Comparison of ENCODE assay signal across 25 mouse cellular contexts in the genomic region with DNA sequence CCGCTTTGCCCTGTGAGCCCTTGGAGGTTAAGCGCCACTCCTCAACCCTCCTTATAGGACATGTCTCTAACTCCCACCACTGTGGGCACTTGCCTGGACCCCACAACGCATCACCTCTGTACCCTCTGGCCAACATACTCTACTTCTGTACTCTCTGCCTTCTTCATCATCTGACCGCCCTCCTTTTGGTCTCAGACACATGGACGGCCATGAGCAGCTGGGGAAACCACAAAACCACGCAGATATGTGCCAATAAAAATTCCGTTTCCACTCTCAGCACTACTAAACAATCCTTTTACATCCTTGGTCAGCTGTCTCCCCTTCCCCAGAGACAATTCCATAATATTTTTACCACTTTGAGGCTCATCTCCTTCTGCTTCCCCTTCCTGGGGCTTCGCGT.
A peak's percentile ranks its signal among the peaks of the same experiment; 100 is the strongest.
DNase-seq lines count a peak whose midpoint lies in the region; ATAC-seq and TF ChIP-seq lines count a peak whose summit lies in the region.
"Had no signal": no experiment of that assay in that cellular context is flagged by ENCODE, and none has a peak within 500 bp of the region (broad histone marks: within the 10 kb centered on the region; RNA-seq: fewer than 3 reads in every experiment).

No protein-coding gene starts in this region.

- H3K4me2 ChIP-seq in hindbrain, embryonic 11.5 days (replicated peaks; ENCODE audit: low read depth, low read length): no peak overlapping the region
- no peak overlapping the region for H3K4me2 ChIP-seq in hindbrain, postnatal 0 days (ENCODE audit: low read depth, low read length)
- H3K4me2 ChIP-seq in midbrain, embryonic 11.5 days: no peak overlapping the region
- peak overlapping the region; percentile 96 for H3K4me2 ChIP-seq in myocyte (ENCODE audit: low read depth)
- H3K4me2 ChIP-seq: intestine, embryonic 15.5 days; liver, embryonic 11.5 days; lung, embryonic 15.5 days; stomach, embryonic 15.5 days had no signal

- H3K79me3 ChIP-seq in C2C12 (ENCODE audit: low read depth): no peaks in the 10 kb centered on the region

- H3K79me2 ChIP-seq in C2C12 (ENCODE audit: control insufficient read depth, insufficient read depth) (no peaks in the 10 kb centered on the region), myocyte (ENCODE audit: control insufficient read depth, insufficient read depth) (no peaks in the 10 kb centered on the region)

- no peaks in the 10 kb centered on the region for H3K9me3 ChIP-seq in hindbrain, embryonic 11.5 days (ENCODE audit: control insufficient read depth, low read length)
- no peaks in the 10 kb centered on the region for H3K9me3 ChIP-seq in hindbrain, postnatal 0 days (ENCODE audit: low read length)
- H3K9me3 ChIP-seq in midbrain, embryonic 10.5 days (replicated peaks): no peaks in the 10 kb centered on the region
- H3K9me3 ChIP-seq in midbrain, embryonic 11.5 days (ENCODE audit: control insufficient read depth, low read length): no peaks in the 10 kb centered on the region
- H3K9me3 ChIP-seq: forebrain, embryonic 13.5 days; hindbrain, embryonic 15.5 days; intestine, embryonic 15.5 days; limb, embryonic 12.5 days; lung, embryonic 15.5 days; midbrain, embryonic 15.5 days; stomach, embryonic 15.5 days had no signal

- no peak overlapping the region for H3K9ac ChIP-seq in hindbrain, embryonic 11.5 days (ENCODE audit: low read depth, low read length)
- no peak overlapping the region for H3K9ac ChIP-seq in hindbrain, postnatal 0 days (replicated peaks; ENCODE audit: low read length)
- no peak overlapping the region for H3K9ac ChIP-seq in midbrain, embryonic 11.5 days (ENCODE audit: low read length)
- H3K9ac ChIP-seq: forebrain, embryonic 13.5 days; hindbrain, embryonic 15.5 days; intestine, embryonic 15.5 days; limb, embryonic 12.5 days; lung, embryonic 15.5 days; midbrain, embryonic 15.5 days; stomach, embryonic 15.5 days had no signal

- WGBS in hindbrain, embryonic 11.5 days: 93% methylated on average over 9 of the region's 9 CpGs
- WGBS in hindbrain, postnatal 0 days: 88% methylated on average over 9 of the region's 9 CpGs
- 93% methylated on average over 9 of the region's 9 CpGs for WGBS in midbrain, embryonic 10.5 days
- 94% methylated on average over 9 of the region's 9 CpGs for WGBS in midbrain, embryonic 11.5 days

- no peak overlapping the region for H3K4me3 ChIP-seq in hindbrain, embryonic 11.5 days (ENCODE audit: low read depth, low read length)
- H3K4me3 ChIP-seq in hindbrain, postnatal 0 days (ENCODE audit: low read length): no peak overlapping the region
- no peak overlapping the region for H3K4me3 ChIP-seq in midbrain, embryonic 10.5 days
- no peak overlapping the region for H3K4me3 ChIP-seq in midbrain, embryonic 11.5 days (ENCODE audit: low read depth, low read length)
- H3K4me3 ChIP-seq in C2C12 (ENCODE audit: insufficient read depth, poor library complexity, severe bottlenecking) (no peak overlapping the region), myocyte (no peak overlapping the region)
- H3K4me3 ChIP-seq: forebrain, embryonic 13.5 days; hindbrain, embryonic 15.5 days; intestine, embryonic 15.5 days; limb, embryonic 12.5 days; lung, embryonic 15.5 days; midbrain, embryonic 15.5 days; stomach, embryonic 15.5 days had no signal

- no peak for DNase-seq in hindbrain, embryonic 11.5 days (ENCODE audit: low spot score)
- no peak for DNase-seq in hindbrain, postnatal 0 days (ENCODE audit: low spot score)
- DNase-seq in midbrain, embryonic 10.5 days (ENCODE audit: low spot score): no peak
- no peak for DNase-seq in midbrain, embryonic 11.5 days (ENCODE audit: low spot score, missing footprints)
- DNase-seq: adrenal gland, adult 2 months; adrenal gland, postnatal 36 days; cerebellum, adult 18-20 months; cerebellum, postnatal 25 days; heart, postnatal 14 days; kidney, adult 2 months; layer of hippocampus, adult 9-11 months; right cerebral cortex, postnatal 25 days had no signal

- peak overlapping the region; percentile 76; the same call in 1 of the 2 replicates for H3K27ac ChIP-seq in hindbrain, embryonic 11.5 days (ENCODE audit: low read depth, low read length)
- H3K27ac ChIP-seq in hindbrain, postnatal 0 days: no peak overlapping the region
- peak overlapping the region; percentile 46; the same call in 1 of the 2 replicates for H3K27ac ChIP-seq in midbrain, embryonic 10.5 days (replicated peaks)
- no peak overlapping the region; the same call in 1 of the 2 replicates for H3K27ac ChIP-seq in midbrain, embryonic 11.5 days (ENCODE audit: low read depth, low read length)
- H3K27ac ChIP-seq: forebrain, embryonic 13.5 days; intestine, embryonic 15.5 days; kidney, postnatal 0 days; lung, embryonic 15.5 days; midbrain, embryonic 15.5 days; stomach, embryonic 15.5 days had no signal

- H3K27me3 ChIP-seq in hindbrain, embryonic 11.5 days (ENCODE audit: control insufficient read depth, insufficient read depth, low read length): peaks cover 32% of the 10 kb centered on the region
- H3K27me3 ChIP-seq in hindbrain, postnatal 0 days (ENCODE audit: insufficient read depth, low read length): peaks cover 7% of the 10 kb centered on the region; the same call in 1 of the 2 replicates
- peaks cover 100% of the 10 kb centered on the region for H3K27me3 ChIP-seq in midbrain, embryonic 10.5 days (ENCODE audit: low read depth, poor library complexity, severe bottlenecking)
- H3K27me3 ChIP-seq in midbrain, embryonic 11.5 days (ENCODE audit: control insufficient read depth, insufficient read depth, low read length): peaks cover 14% of the 10 kb centered on the region
- H3K27me3 ChIP-seq in C2C12 (ENCODE audit: control insufficient read depth, insufficient read depth, insufficient read length) (no peaks in the 10 kb centered on the region), myocyte (ENCODE audit: control insufficient read depth, insufficient read depth, insufficient read length) (no peaks in the 10 kb centered on the region)

- no peak for TF ChIP-seq CTCF in hindbrain, postnatal 0 days (IDR thresholded peaks at IDR 0.05; ENCODE audit: low read depth)
- TF ChIP-seq CTCF in C2C12 (IDR thresholded peaks at IDR 0.05; ENCODE audit: control insufficient read depth, insufficient read depth, insufficient read length): no peak

- H3K36me3 ChIP-seq in hindbrain, embryonic 11.5 days (ENCODE audit: control insufficient read depth, insufficient read depth, low read length): no peaks in the 10 kb centered on the region
- H3K36me3 ChIP-seq in hindbrain, postnatal 0 days (ENCODE audit: insufficient read depth, low read length): no peaks in the 10 kb centered on the region
- no peaks in the 10 kb centered on the region for H3K36me3 ChIP-seq in midbrain, embryonic 10.5 days
- H3K36me3 ChIP-seq in midbrain, embryonic 11.5 days (ENCODE audit: control insufficient read depth, insufficient read depth, low read length): no peaks in the 10 kb centered on the region
- H3K36me3 ChIP-seq in C2C12 (ENCODE audit: control insufficient read depth, insufficient read depth) (no peaks in the 10 kb centered on the region), myocyte (ENCODE audit: control insufficient read depth, insufficient read depth) (no peaks in the 10 kb centered on the region)
- H3K36me3 ChIP-seq: hindbrain, embryonic 15.5 days; intestine, embryonic 15.5 days; limb, embryonic 12.5 days; lung, embryonic 15.5 days; midbrain, embryonic 15.5 days; stomach, embryonic 15.5 days had no signal

- H3ac ChIP-seq in C2C12 (ENCODE audit: control insufficient read depth, insufficient read length, low read depth): no peak overlapping the region
- no peak overlapping the region for H3ac ChIP-seq in myocyte (ENCODE audit: control insufficient read depth, insufficient read length)

- ATAC-seq in hindbrain, embryonic 11.5 days (ENCODE audit: low FRiP score): no peak
- ATAC-seq in hindbrain, postnatal 0 days: no peak
- no peak for ATAC-seq in midbrain, embryonic 11.5 days (ENCODE audit: low FRiP score)
- no peak for ATAC-seq in megakaryocyte-erythroid progenitor cell, adult 5-6 weeks (replicated peaks; ENCODE audit: low FRiP score, low TSS enrichment, poor library complexity, severe bottlenecking)
- ATAC-seq: activated CD4-positive, CD25-positive, alpha-beta regulatory T cell, adult 4 months had no signal

- peaks cover 5% of the 10 kb centered on the region; the same call in 1 of the 2 replicates for H3K4me1 ChIP-seq in hindbrain, embryonic 11.5 days (replicated peaks; ENCODE audit: control insufficient read depth, insufficient read depth, low read length)
- no peaks in the 10 kb centered on the region for H3K4me1 ChIP-seq in hindbrain, postnatal 0 days (ENCODE audit: insufficient read depth, low read length)
- H3K4me1 ChIP-seq in midbrain, embryonic 10.5 days: peaks cover 56% of the 10 kb centered on the region
- peaks cover 4% of the 10 kb centered on the region; the same call in 1 of the 2 replicates for H3K4me1 ChIP-seq in midbrain, embryonic 11.5 days (ENCODE audit: control insufficient read depth, insufficient read depth, low read length)
- H3K4me1 ChIP-seq: lung, embryonic 15.5 days had no signal

- TF ChIP-seq POLR2A in myocyte (IDR thresholded peaks at IDR 0.05; ENCODE audit: insufficient read length, low read depth): no peak

TF ChIP-seq in C2C12, 6 proteins besides CTCF, POLR2A, EP300 and RAD21:
- TF ChIP-seq MAX (IDR thresholded peaks at IDR 0.05): peak; percentile 36
- TF ChIP-seq CEBPB (IDR thresholded peaks at IDR 0.05; ENCODE audit: low read depth): no peak
- TF ChIP-seq FOSL1 (IDR thresholded peaks at IDR 0.05; ENCODE audit: insufficient read depth, low read length, poor library complexity, severe bottlenecking): no peak
- TF ChIP-seq USF1 (IDR thresholded peaks at IDR 0.05; ENCODE audit: low read depth): peak; percentile 24
- TF ChIP-seq MYOG (IDR thresholded peaks at IDR 0.05; ENCODE audit: control insufficient read depth, extremely low read depth, insufficient read length): no peak
- peak; percentile 99 for TF ChIP-seq MYOD1 (IDR thresholded peaks at IDR 0.05; ENCODE audit: control insufficient read depth, insufficient read length, low read depth)
TF ChIP-seq in C2C12: peak in this region for 3.

TF ChIP-seq in myocyte, 11 proteins besides CTCF, POLR2A, EP300 and RAD21:
- TF ChIP-seq TCF3 (IDR thresholded peaks at IDR 0.05; ENCODE audit: insufficient read length, low read depth) (peak; percentile 64), MYOG (IDR thresholded peaks at IDR 0.05; ENCODE audit: control insufficient read depth in 1 of 3, insufficient read depth in 1 of 3, insufficient read length in 2 of 3, low read depth in 2 of 3) (peak in 2 of 3 experiments; percentile 82 to 90), TCF12 (IDR thresholded peaks at IDR 0.05; ENCODE audit: insufficient read depth, poor library complexity, severe bottlenecking) (peak; percentile 95), CEBPB (IDR thresholded peaks at IDR 0.05; ENCODE audit: insufficient read depth, poor library complexity, severe bottlenecking) (no peak), USF1 (IDR thresholded peaks at IDR 0.05; ENCODE audit: low read depth) (peak; percentile 29), SRF (IDR thresholded peaks at IDR 0.05; ENCODE audit: control insufficient read depth, insufficient read length, low read depth) (no peak), MYOD1 (IDR thresholded peaks at IDR 0.05; ENCODE audit: control insufficient read depth in 1 of 3, insufficient read length in 2 of 3, low read depth in 2 of 3) (peak; percentile 96 to 98 (median 98))
TF ChIP-seq in myocyte: peak in this region for 5.

Comparison
In these comparisons a context has a peak if more than half of its experiments do, and no peak if none do; other contexts are left out.
1. H3K27ac ChIP-seq: peak in hindbrain, embryonic 11.5 days (single experiment) and midbrain, embryonic 10.5 days (single experiment); none in hindbrain, postnatal 0 days (single experiment) and midbrain, embryonic 11.5 days (single experiment).